Mouse (Mus musculus) retina, postnatal 1 day (tissue): ENCODE data around the gene Rtn4r.

Experiments used
- DNase-seq: peaks from one replicate; pipeline ENCODE4 v3.0.0-alpha.2; 2012

Gene Rtn4r

DNA sequence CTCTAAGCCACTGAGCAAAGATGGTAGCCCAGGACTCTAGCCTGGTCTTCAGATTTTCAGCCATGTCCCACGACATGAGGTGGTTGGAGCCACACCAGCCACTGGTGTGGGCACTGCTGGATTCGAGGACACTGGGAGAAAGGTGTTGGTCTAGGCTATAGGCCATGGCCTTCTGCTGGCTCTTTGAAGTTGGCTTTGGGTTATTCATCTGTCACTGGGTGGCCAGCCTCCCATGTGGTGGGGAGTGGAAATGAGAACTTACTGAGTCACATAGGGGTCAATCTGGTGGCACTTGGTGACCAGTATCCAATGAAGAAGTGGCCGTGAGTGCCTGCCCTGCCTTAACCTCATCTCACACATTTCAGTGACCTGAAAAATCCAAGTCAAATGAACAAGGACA, 1.2 kb upstream of the Rtn4r start:
- no peak for DNase-seq

GRCm38 (mm10) chr16:18127871-18128563, 575 bp downstream of the Rtn4r start:
- DNase-seq = peak; percentile 52

GRCm38 (mm10) chr16:18128564-18128935, 1.1 kb downstream of the Rtn4r start:
- no peak for DNase-seq

GRCm38 (mm10) chr16:18129413-18129812, 2.0 kb downstream of the Rtn4r start:
- DNase-seq = no peak

- DNase-seq = no peak
Measured at GRCm38 (mm10) chr16:18130288-18130687, 2.8 kb downstream of the Rtn4r start.

DNA sequence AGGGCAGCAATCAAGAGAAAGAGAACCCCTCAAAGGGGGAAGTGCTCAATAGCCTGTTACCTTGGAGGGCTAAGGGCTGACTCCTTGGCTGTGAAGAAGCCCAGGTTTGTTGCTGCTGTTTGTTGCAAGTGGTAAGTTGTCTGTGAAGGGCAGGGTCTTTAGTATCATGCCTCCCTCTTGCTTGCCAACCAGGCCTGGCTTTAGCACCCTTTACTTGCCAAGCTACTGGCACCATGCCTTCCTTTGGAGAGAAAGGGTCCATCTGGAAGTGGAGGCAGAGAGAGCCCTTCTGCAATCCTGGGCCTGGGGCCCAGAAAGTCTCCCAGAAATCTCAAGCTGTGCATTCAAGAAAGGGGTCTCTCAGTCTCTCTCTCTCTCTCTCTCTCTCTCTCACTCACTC, 3.3 kb downstream of the Rtn4r start:
- DNase-seq = no peak

DNA sequence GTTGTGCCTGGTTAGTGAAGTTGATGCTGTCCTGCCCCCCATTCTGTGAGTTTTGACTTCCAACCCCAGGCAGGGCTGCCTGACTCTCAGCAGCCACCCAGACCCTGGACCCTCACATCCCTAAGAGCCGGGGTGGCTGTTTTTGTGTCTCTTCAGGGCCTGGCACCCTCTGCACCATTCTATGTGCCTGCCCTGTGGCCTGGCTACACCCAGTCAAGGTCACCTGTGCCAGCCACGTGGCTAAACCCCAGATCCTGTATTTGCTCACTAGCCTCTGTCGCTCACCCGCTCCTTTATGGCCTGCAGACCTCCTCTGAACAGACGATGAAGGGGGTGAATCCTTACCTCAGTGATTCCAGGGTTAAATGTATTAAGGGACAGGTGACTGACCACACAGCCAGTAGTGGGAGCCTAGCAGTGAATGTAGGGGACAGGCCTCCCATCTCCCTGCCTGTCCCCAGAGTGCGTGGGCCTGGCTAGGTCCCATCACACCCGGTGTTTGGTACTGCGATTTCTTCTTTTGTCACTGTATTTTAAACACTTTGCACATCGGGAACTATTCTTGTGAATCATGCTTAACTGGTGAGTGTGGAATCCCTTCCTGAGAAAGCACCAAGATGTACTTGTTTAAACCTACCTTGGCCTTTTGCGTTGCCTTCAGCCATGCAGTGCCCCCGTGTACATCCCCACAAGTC, 4.0 kb downstream of the Rtn4r start:
- DNase-seq = no peak

DNA sequence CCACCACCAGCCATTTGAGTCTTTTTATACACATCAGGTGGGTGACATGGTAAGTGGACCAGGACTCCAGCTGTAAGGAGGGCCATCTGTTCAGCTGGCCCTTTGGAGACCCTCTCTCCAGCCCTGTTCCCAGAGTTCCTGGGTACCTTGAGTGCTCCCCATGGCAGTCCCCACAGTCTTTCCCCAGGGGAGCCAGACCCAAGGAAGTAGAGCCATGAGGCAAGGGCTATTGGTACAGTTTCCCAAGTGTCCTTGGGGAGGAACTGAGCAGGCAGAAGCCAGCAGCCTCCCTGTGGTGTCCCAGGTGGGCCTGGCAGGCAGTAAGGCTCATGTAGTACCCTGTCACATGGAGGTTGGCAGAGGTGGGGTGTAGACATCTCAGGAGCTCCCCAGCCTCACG, 4.6 kb downstream of the Rtn4r start:
- no peak for DNase-seq

DNA sequence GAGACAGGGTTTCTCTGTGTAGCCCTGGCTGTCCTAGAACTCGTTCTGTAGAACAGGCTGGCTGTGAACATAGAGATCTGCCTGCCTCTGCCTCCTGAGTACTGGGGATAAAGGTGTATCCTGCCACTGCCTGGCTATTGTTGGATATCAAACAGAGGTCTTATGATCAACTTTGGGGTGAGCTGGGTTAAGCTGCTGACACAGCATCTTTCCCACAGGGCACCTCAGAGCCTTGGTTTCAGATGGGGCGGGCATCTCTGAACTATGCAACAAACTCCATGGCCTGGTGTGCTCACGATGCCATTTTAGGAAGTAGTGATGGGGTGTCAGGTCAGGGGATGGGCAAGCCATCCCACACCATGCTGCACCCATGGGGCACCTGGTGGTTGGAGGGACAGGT, 5.1 kb downstream of the Rtn4r start:
- DNase-seq = no peak

DNA sequence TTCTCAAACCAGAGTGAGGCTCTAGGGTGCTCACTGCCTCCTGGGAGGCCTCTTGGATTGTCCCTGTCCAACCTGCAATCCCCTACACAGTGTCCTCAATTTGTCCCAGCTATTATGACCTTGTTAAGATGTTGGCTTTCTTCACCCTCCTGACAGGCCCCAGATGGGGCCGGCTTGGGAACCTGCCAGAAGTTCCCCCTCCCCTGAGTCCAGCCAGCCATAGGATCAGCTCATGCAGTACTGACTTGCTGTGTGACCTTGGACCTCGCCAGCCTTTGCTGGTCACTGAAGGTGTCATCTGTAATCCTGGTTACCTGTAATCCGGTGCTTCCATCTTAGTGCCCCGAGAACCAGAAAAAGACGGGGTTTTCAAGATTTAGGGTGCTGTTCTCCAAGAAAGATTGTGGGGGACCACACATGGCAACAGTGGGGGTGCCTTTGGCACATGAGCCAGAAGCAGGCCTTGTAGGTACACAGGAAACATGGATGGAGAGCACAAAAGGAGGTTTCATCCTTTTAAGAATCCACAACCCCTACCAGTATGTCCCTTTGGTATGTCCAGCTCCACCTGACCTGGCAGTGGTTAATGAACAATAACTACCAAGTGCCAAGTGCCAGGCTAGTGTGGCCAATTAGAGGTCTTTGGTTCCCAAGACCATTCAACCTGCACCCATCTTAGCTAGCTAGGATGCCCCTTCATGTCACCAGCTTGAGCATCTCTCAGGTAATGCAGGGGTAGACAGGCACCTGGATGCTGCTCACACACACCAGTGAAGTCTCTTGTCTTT, 5.9 kb downstream of the Rtn4r start:
- DNase-seq = no peak

DNA sequence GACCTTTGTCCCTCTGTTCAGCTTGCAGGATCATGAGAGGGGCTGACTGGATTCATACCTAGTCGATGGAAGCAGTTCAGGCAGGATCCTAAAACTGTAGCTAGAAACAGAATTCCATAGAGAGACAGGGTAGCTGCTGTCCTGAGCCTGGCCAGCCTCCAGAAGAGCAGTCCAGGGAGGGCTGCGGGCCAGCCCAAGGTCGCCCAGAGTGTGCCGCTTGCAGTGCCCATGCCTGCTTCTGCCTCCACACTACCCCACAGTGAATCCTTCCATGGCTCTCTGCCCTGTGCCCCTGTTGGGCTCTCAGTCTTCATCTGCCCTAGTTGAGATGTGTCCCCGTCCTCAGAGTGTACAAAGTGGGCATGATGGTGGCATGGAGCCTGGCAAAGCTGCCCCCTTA, 7.8 kb downstream of the Rtn4r start:
- no peak for DNase-seq

DNA sequence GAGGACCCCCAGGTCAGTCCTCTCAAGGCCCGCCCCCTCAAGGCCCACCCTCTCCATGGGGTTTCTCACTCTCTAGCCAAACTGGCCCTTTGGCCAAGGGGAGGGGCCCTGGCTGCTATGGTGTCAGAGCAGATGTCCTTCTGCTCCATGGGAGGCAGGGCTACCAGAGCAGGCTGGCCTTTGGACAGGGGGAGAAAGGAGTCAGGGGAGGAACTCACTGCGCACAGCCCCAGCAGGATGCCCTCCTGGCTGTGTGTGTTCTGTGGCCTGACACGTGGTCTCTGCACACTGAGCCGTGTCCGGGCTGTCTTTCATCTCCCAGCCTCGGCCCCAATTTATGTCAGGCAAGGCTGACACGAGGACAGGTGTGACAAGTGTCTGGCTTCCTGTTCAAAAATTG, 8.6 kb downstream of the Rtn4r start:
- peak; percentile 33 for DNase-seq

GRCm38 (mm10) chr16:18144201-18144600, 16.8 kb downstream of the Rtn4r start:
- peak; percentile 39 for DNase-seq

- DNase-seq = no peak
Measured at GRCm38 (mm10) chr16:18145341-18145867, 18.0 kb downstream of the Rtn4r start.

DNA sequence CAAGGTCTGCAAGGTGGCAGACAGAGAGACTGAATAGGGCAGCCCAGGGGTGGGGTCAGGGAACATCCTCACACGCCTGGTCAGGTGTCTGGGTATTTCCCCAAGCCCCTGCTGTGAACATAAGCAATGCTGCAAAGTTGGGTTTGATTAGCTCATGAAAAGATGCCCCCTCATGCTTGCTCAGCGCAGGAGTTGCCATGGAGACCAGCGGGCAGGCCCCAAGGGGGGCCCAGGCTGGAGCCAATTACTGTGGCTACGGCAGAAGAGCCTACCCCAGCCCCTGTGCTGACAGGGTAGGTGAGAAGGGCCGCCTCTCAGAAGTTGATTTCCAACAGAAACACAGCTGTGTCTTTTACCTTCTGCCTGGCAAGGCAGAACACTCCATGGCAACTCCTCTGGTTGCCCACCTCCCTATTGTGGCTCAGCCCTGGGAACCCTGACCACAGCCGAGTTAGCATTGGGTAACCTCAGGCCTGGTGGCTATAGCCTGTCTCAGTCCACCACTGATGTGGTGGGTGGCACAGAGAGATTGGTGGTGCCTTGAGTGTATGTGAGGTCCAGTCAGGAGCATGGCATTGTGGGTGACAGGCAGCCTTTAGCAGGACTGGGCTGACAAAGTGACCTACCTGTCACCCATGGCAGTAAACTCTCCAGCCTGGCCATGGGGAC, 20.9 kb downstream of the Rtn4r start:
- DNase-seq = peak; percentile 63

DNA sequence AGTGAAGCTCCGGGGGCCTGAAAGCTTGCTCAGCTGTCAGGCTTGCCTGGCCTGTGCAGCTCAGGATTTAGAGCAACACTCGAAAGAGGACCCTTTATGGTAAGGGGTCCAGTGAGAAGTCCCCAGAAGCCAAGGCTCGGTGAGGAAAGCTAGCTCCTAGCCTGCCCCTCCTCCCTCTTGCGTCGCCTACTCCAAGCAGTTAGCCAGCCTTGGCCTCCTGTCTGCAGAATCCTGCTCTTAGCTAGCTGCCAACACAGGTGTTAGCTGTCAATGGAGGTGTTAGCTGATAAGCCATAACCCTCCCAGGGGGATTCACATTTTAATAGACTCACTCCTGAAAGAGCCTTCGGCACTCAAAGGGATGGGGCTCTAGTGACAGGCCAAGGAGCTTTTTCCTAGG, 21.8 kb downstream of the Rtn4r start:
- no peak for DNase-seq

GRCm38 (mm10) chr16:18152189-18152588, 24.7 kb downstream of the Rtn4r start:
- DNase-seq = no peak

- DNase-seq = no peak
Measured at GRCm38 (mm10) chr16:18152769-18153445, 25.5 kb downstream of the Rtn4r start.

DNA sequence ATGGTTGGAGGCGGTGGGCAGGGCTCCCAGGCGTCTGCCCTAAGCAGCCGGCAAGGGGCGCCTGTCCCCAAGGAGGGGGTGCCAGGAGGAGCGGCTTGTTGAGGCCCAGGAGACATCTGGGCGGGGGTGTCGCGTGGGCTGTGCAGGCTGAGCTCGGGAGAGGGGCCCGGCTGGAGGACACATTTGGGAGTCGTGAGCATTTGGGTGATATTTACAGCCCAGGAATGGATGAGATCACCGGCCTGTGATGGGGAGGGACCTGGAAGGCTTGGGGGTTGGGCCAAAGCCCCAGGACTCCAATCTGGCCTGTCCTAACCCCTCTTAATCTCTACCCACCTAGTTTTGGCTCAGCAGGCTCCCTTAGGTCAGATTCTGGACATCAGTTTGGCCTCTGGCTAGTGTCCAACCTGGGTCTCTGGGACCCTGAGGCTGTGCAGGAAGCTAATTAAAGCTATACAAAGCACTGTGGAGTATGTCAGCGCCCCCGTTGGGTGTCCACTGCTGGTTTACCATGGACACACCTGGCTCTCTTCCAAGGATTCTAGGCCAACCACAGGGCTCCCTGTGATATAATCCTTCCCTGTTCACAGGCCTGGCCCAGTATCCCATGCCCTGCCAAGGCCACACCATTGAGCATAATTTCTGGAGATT, 27.2 kb downstream of the Rtn4r start:
- peak; percentile 77 for DNase-seq

GRCm38 (mm10) chr16:18156579-18157350, 29.3 kb downstream of the Rtn4r start:
- no peak for DNase-seq

DNA sequence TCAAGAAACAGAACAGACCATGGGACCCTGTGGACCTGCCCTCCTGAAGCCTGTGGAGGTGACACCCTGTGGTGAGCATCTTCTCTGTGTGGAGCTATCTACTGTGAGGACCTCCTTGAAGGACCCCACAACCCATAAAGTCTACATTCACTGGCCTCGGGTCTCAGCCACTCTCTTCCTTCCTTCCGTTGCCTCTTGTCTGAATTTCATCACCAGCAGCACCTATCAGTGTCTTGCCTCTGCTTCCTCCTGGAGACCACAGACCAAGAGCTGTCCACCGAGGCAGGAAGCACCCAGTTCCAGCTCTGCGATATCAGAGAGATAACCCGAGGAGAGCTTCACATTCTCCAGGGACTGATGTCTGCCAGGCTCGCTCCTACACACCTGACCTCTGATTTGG, 31.8 kb downstream of the Rtn4r start:
- no peak for DNase-seq
